Mouse (Mus musculus) fibroblast of lung, adult 2 months (primary cell): ENCODE results near the gene Zdhhc14.
A peak's percentile ranks its signal among the peaks of the same experiment; 100 is the strongest.

ENCODE experiments used
- DNase-seq: peaks from one replicate; pipeline ENCODE4 v3.0.0-alpha.2; 2011; ENCODE audit warnings: low read depth

Gene Zdhhc14

DNA sequence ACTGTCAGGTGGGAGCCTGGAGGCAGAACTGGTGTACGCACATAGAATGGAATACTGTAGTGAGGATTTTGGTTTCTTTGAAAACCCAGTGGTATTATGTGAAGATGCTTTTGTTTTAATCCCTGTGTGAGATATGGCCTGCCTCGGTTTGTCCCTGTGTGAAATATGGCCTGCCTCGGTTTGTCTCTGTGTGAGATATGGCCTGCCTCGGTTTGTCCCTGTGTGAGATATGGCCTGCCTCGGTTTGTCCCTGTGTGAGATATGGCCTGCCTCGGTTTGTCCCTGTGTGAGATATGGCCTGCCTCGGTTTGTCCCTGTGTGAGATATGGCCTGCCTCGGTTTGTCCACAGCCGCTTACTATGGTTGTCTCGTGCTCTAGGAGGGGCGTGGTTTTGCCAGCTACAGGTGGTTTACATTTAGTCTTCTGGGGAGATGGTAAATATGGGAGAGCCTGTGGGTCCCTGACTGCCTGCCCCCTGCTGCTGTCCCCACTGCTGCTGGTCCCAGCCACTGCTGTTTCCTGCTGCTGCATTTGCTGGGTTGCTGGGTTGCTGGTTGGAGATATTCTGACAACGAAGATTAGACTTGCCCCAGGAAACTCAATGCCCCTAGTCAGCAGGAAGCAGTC is 299.9 kb downstream of the Zdhhc14 start:
- DNase-seq: no peak

DNA sequence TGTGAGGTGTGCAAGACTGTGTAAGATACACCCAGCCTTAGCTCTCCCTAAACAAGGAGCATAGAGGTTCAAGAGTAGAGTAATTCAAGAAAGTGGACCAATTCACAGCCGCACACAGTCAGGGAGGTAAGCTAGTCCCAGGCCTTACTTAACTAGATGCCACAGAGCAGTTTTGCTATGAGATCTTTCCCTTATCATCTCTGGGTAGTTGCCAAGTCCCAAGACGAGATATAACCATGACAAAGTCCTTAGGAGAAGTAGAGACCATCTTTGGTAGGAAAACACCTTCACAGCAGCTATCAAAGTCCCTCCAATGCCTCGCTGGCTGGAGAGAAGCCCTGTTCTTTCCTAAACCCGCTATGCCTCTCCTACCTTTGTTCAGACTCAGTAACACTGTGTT is 301.2 kb downstream of the Zdhhc14 start:
- DNase-seq: no peak

DNA sequence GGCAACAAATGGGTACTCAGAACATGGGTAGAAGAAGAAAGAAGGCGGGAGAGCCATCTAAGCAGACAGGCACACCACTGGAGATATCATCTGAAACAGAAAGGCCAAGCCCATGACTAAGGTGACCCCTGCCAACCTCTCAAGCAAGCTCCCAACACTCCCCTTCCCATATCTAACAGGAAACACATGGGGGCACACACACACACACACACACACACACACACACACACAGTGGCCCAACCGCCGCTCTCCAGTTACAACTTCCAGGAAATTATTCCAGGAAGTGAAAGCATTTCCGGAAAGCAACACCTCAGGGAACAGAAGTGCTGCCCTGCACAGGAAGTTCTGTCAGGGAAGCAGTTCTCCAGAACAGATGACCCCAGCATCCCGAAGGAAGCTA is 301.9 kb downstream of the Zdhhc14 start:
- DNase-seq: no peak

DNA sequence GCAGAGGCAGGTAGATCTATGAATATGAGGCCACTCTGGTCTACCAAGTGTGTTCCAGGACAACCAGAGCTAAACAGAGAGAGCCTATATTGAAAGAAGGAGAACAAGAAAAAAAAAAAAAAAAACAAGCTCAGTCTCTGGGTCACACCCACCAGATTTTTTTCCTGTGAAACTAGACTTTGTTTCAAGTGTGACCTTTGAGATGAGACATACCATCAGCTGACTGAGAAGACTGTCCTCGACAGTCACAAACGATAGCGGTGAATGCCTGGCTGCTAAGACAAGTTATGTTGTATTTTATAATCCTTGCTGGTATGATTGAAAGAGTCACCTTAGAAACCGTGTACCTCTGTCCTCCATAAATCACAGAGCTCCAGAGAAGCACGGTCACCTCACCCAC is 303.0 kb downstream of the Zdhhc14 start:
- DNase-seq: no peak

DNA sequence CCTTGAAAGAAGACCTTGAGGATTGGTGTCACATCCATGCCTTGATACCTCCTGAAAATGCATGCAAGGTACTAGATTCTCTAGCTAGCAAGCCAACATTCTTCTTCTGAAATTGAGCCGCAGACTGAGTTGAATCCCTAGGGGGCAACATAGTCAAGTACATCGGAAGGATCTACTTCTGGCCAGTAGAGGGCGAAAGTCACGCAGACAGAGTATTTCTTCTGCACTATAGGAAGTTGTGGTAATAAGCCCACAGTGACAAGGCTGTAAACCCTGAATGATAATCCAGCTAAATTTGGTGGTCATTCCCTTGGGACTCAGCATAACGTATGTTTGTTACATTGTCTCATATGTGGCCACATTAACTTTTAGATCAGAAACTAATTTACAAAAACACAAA is 303.5 kb downstream of the Zdhhc14 start:
- DNase-seq: peak; percentile 73

GRCm38 (mm10) chr17:5797124-5797760 is 304.9 kb downstream of the Zdhhc14 start:
- DNase-seq: no peak

GRCm38 (mm10) chr17:5798221-5798801 is 306.0 kb downstream of the Zdhhc14 start:
- no peak for DNase-seq

DNA sequence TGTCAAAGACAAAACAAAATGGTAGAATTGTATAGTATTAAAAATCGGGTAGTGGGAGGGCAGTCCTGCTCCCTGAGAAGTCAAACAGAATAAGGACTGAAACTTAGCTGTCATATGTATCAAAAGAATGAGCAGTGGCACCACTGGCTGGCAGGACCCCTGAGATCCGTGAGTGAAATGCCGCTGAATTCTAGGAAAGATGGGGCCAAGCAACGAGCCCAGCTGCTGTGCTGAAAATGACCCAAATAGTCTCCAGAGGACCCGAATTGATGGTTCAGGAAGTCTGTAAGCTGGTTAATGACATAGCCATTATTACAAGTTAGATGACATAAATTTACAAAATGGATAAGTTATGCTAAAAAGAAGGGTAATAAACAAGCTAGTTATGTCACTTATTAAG is 306.5 kb downstream of the Zdhhc14 start:
- DNase-seq: no peak

DNA sequence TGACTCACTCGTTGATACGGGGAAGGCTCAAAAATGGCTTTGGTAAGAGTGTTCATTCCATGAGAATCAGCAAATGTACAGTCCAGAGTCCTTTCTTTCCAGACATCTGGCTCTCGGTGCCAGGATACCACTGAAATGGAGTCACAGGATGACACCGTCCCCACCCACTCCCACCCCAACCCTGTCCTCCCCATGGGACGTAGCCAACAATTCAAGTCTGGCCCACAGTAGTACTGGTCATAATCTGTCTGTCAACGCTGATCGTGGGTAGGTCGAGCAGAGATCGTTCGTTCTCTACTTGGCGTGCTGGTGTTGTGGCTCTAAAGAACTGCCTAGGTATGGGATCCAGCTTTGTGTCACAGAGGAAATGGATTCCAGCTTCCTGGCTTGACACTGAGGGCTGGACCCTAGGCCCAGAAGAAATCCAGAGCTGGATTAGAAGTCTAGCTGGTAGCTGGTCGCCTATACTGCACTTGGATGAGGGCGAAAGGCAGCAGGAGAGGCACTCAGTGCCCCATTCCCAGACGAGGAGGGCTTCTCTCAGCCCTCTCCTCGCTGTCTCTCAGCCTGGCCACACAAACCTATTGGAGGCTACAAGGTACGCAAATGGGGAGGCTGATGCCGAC is 307.2 kb downstream of the Zdhhc14 start:
- no peak for DNase-seq

- DNase-seq: no peak
Measured at GRCm38 (mm10) chr17:5800254-5800653, 307.9 kb downstream of the Zdhhc14 start.

- no peak for DNase-seq
Measured at GRCm38 (mm10) chr17:5800824-5801560, 308.6 kb downstream of the Zdhhc14 start.

DNA sequence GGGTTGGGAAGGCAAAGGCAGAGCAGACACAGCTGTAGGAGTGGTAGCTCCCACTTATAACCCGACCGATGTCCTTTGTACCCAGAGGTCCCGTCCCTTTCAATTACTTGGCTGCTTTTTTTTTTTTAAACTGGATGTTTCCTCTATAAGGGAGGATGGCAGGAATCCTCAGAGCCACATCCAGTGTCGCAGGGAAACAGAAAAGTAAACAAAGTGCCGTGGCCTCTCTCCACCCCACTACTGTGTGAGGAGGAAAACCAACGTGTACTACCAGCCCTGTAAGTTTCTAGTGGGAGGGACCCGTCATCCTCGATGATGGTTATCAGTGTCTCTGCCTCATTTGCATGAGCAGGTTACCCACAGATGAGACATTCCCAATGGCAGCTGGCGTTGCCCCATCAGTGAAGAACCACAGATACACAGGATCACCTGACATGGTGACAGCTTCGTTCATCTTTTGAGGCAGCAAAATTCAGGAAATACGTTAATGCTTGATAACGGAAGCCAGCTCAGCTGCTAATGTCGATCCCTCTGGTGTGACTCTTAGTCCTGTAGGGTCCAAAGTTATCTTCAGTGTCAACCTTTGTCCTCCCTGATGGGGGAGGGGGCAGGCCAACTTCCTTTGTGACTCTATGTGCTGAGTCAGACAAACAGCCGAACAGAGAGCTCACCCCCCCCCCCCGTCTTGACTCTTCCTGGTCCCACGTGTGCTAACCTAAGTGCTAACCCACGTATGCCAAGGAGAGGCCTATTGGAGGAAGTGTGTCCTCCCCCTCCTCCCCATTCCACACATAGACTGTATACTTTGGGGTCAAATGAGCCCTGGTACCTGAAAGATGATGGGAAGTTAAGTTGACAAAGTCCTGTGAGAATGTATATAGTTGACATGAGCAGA is 309.7 kb downstream of the Zdhhc14 start:
- DNase-seq: no peak

DNA sequence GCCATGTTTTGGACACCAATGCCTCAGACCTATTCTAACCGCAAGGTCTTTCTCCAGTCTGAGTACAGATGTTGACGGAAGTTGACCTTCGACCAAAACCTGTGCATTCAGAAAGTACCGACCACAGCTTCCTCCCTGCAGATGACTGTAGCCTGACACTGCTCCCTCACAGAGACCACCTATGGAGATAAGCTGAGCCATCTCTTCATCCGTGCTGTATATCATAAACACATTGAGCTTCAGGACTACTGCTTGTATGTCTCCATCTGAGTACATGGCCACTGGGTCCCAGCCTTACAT is 310.2 kb downstream of the Zdhhc14 start:
- no peak for DNase-seq
